Mouse (Mus musculus) thymus, postnatal 14 days (tissue): ENCODE data around the gene Camk2d.

Experiments used
- DNase-seq: peaks from one replicate; pipeline ENCODE4 v3.0.0; 2021

Gene Camk2d

GRCm38 (mm10) chr3:126656173-126656572, 60.1 kb downstream of the Camk2d start:
- DNase-seq: no peak

- DNase-seq: peak; percentile 35
These were observed 61.8 kb downstream of the Camk2d start for GRCm38 (mm10) chr3:126657895-126658294.

- no peak for DNase-seq
These were observed 62.7 kb downstream of the Camk2d start for GRCm38 (mm10) chr3:126658791-126659190.

- DNase-seq: no peak
These were observed 63.1 kb downstream of the Camk2d start for GRCm38 (mm10) chr3:126659235-126659634.

- no peak for DNase-seq
These were observed 63.9 kb downstream of the Camk2d start for GRCm38 (mm10) chr3:126659832-126660564.

GRCm38 (mm10) chr3:126660575-126660974, 64.5 kb downstream of the Camk2d start:
- peak; percentile 67 for DNase-seq

- no peak for DNase-seq
These were observed 64.9 kb downstream of the Camk2d start for GRCm38 (mm10) chr3:126660986-126661385.

GRCm38 (mm10) chr3:126661920-126662319, 65.8 kb downstream of the Camk2d start:
- DNase-seq: no peak

GRCm38 (mm10) chr3:126663436-126663835, 67.3 kb downstream of the Camk2d start:
- no peak for DNase-seq

- peak; percentile 50 for DNase-seq
These were observed 69.8 kb downstream of the Camk2d start for GRCm38 (mm10) chr3:126665866-126666265.

- DNase-seq: no peak
These were observed 70.9 kb downstream of the Camk2d start for GRCm38 (mm10) chr3:126667019-126667418.

GRCm38 (mm10) chr3:126667451-126667850, 71.3 kb downstream of the Camk2d start:
- no peak for DNase-seq

- DNase-seq: no peak
These were observed 72.0 kb downstream of the Camk2d start for GRCm38 (mm10) chr3:126668123-126668522.

- DNase-seq: no peak
These were observed 72.6 kb downstream of the Camk2d start for GRCm38 (mm10) chr3:126668692-126669091.

GRCm38 (mm10) chr3:126670413-126670812, 74.3 kb downstream of the Camk2d start:
- no peak for DNase-seq

GRCm38 (mm10) chr3:126671292-126671691, 75.2 kb downstream of the Camk2d start:
- DNase-seq: no peak

GRCm38 (mm10) chr3:126681051-126681450, 84.9 kb downstream of the Camk2d start:
- no peak for DNase-seq

GRCm38 (mm10) chr3:126681996-126682395, 85.9 kb downstream of the Camk2d start:
- DNase-seq: no peak

- no peak for DNase-seq
These were observed 89.3 kb downstream of the Camk2d start for GRCm38 (mm10) chr3:126685363-126685762.

GRCm38 (mm10) chr3:126687150-126687549, 91.0 kb downstream of the Camk2d start:
- DNase-seq: no peak

- no peak for DNase-seq
These were observed 92.4 kb downstream of the Camk2d start for GRCm38 (mm10) chr3:126688516-126688915.

GRCm38 (mm10) chr3:126690627-126691505, 94.8 kb downstream of the Camk2d start:
- no peak for DNase-seq

- no peak for DNase-seq
These were observed 95.5 kb downstream of the Camk2d start for GRCm38 (mm10) chr3:126691565-126691964.

GRCm38 (mm10) chr3:126692797-126693196, 96.7 kb downstream of the Camk2d start:
- DNase-seq: no peak
